Mouse (Mus musculus) heart, postnatal 14 days (tissue): ENCODE data around the gene Cysrt1. TPM values are rescaled to one million over a fixed set of nuclear protein-coding genes. Genes with fewer than 3 reads are reported as not detected.

ENCODE experiments used
- DNase-seq, 2 experiments: peaks; one replicate each; pipeline ENCODE4 v3.0.0; 2021 to 2022
- intact Hi-C: fragments of 180-260 bp; cut with DNase I; formaldehyde crosslinking; loops from one replicate; pipeline ENCODE4 v1.15.1; 2025
- total RNA-seq, 2 experiments: library from RNA; stranded (reverse); gene quantifications; 2 replicates each; pipeline ENCODE4 v1.2.3; 2021

Gene Cysrt1
- total RNA-seq, 2 experiments from 2014 or later, result not detected

DNA sequence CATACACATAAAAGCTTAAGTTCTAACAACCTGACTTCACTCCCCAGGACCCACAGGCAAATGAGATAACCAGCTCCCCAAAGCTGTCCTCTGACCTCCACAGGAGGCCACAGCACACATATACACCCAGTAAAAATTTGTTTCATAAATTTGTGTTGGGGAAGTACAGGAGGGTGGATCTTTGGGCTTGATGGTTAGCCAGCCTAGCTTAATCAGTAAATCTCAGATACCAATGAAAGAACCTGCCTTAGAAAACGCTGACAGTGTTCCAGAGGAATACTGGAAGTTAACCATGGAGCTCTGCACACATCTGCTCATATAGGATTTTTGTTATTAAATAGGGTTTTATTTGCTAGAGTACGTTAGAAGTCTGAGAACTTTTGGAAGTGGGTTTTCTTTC, 24.6 kb downstream of the Cysrt1 start:
- DNase-seq, result no peak
- intact Hi-C loops, result no loop called here

DNA sequence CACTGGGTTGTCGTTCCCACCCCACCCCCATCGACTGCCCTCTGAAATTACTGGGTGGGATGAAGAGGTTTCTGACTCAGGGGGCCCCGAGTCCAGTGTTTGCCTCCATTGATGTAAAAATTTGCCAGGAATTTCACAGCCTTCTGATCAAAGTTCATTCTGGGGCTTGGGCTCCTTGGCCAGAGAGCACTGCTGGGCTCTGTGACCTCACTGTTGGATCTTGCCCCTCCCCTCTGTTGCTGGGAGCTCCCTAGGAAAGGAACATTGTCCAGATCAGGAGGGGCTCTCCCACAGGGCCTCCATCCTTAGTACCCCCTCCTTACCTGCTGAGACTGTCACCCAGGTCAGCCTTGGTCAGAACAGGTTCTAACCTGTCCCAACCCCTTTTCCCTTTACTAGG, 27.8 kb downstream of the Cysrt1 start, which contains the start of gene Stpg3:
Gene Stpg3, minus strand, starts transcription at position 194 of the 400 bp plus-strand sequence.
- intact Hi-C loops, result no loop called here
- DNase-seq, result no peak

- DNase-seq, result no peak
- intact Hi-C loops, result no loop called here
Observed at GRCm38 (mm10) chr2:25213266-25213865, 28.9 kb downstream of the Cysrt1 start.

- intact Hi-C loops, result no loop called here
Observed at GRCm38 (mm10) chr2:25211121-25211670, 31.1 kb downstream of the Cysrt1 start, which contains the start of gene Nelfb. Nelfb (minus strand) TSS chr2:25211489.

DNA sequence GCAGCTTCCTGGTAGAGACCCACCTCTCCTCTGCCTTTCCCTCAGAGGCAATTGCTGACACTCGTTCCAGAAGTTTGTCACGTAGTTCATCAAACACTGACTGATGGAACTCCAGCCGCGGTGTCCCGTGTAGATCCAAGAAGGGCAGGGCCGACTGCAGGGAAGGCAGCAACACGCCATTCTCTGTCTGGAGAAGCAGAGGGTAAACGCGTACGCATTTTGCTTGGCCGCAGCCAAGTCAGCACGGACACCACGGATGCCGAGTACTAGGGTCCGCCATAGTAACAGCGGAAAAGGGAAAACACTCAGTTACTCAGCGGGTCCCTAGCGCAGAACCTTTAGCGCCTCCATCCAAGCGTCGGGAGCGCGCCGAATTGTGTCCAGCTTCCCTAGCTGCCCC, 31.6 kb downstream of the Cysrt1 start:
- peak in 1 of 2 experiments; percentile 16 for DNase-seq
- intact Hi-C loops, result no loop called here

More at GRCm38 (mm10) chr2:25211121-25211670, 31.1 kb downstream of the Cysrt1 start, which contains the start of gene Nelfb:
- peak; percentile 89 to 93 for DNase-seq

- DNase-seq, result no peak
- intact Hi-C loops, result no loop called here
Observed at GRCm38 (mm10) chr2:25207593-25207992, 34.7 kb downstream of the Cysrt1 start.

DNA sequence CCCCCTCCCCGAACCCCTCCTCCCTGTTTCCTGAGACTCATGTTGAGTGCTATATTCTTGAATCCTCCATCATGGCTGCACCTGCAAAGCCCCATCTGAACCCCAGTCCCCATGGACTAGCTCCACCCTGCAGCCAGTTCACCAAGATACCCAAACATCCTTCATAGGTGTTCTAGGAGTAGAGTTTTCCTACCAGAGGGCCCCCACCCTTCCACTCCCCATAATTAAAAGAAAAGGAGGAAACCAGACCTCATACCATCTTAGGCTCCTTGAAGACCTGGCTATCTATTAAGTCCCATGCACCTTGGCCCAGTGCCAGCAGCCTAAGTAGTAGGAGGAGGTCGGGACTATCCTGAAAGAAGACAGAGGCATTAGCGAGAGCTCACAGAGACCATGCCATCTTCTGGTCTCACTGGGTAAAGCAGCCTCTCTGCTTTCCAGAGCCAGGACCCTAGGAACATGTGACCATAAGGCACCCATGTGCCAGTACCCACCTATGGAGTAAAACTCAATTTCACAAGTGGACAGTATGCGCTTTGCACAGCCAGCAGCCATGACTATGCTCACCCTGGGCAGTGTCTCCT, 38.5 kb downstream of the Cysrt1 start:
- intact Hi-C loops, result no loop called here

DNA sequence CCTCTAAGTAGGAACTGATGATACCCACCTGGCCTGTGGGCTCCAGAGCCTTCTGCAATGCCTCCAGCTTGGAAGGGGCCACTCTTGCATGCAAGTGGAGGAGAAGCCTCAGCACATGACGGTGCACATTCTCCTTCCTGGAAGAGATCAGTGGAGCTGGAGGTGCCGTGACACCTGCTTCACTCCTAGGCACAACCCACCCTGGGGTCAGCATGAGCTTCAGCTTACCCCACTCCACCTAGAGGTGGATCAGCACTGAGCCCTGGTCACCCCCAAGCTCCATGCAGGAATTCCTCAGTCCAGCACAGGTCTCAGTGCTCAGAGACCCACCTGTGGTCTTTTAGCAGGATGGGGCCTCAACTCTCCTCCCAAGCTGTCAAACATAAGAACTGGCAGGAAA, 41.6 kb downstream of the Cysrt1 start:
- intact Hi-C loops, result no loop called here
- DNase-seq, result no peak

More for the DNA sequence above, 38.5 kb downstream of the Cysrt1 start:
- no peak for DNase-seq

- intact Hi-C loops, result loop anchor here (5.0 kb wide), 1 partner anchor 134 kb away; the partner anchor contains the start of gene Man1b1
Observed at GRCm38 (mm10) chr2:25197946-25198345, 44.3 kb downstream of the Cysrt1 start.

DNA sequence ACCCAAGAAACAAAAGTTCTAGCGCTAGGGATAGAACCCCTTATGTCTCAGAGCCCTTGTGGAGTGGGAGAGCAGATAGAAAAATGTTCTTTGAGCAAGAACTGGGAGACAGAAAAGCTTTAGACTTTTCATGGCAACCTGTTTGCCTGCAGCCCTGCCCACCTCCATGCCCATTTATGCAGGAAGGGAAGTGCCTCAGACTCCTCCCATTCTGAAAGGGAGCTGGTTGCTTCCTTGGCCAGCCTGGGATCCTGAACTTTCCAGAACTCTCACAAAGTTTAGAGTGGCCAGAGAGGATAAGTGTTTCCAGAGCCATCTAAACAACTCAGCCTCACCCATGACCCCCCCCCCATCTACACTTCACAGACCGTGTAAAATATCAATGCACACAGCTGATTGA, 45.1 kb downstream of the Cysrt1 start:
- DNase-seq, result no peak
- intact Hi-C loops, result loop anchor here (5.0 kb wide), 1 partner anchor 135 kb away; the partner anchor contains the start of gene Man1b1

More at GRCm38 (mm10) chr2:25197946-25198345, 44.3 kb downstream of the Cysrt1 start:
- no peak for DNase-seq

DNA sequence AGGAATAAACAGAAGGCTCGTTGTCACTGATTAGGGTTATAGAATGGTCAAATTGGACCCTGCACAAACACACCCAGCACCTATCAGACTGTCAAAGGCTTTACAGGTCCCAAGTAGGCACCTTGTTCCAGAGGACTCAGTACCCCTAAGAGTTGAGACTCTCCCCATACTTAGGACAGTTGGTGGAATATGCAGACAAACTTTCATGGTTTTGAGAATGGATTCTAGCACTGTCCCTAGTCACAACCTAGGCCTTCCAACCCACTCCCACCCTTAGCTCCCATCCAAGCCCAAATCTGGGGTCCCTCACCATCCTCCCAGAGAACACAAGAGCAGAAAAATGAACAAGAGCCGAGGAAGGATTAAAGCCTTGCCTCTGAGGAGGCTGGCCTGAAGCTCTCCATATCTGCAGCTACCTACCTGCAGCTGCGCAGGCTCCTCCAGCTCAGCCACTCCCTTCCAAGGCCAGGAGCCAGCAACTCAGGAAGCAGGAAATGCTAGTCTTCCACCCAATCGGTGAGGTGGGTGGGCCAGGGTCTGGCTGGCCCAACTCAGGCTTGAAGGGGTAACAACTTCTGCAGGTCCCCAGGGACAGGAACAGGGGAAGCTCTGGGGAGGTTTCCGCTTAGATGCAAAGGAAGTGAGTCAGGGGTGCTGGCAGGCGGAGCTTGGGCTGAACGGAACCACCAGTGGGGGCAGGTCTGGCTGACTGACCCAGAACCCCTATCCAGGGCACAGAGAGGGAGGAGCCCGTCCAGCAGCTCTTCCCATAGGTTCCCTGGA, 45.9 kb downstream of the Cysrt1 start, which contains the start of gene Tor4a:
Gene Tor4a, minus strand, starts transcription at position 715 of the 783 bp plus-strand sequence.
- intact Hi-C loops, result loop anchor here (5.0 kb wide), 1 partner anchor 136 kb away; the partner anchor contains the start of gene Man1b1
- DNase-seq, result peak; percentile 78 to 84

- intact Hi-C loops, result loop anchor here (2.0 to 5.0 kb wide), 2 partner anchors 59 to 137 kb away; partner anchors contain the start of genes Man1b1 and Tmem203
- peak; percentile 66 to 67 for DNase-seq
Observed at GRCm38 (mm10) chr2:25195211-25196156, 46.8 kb downstream of the Cysrt1 start.

- intact Hi-C loops, result loop anchor here (2.0 to 5.0 kb wide), 2 partner anchors 60 to 138 kb away; partner anchors contain the start of genes Man1b1 and Tmem203
- DNase-seq, result no peak
Observed at GRCm38 (mm10) chr2:25194486-25195171, 47.6 kb downstream of the Cysrt1 start.

DNA sequence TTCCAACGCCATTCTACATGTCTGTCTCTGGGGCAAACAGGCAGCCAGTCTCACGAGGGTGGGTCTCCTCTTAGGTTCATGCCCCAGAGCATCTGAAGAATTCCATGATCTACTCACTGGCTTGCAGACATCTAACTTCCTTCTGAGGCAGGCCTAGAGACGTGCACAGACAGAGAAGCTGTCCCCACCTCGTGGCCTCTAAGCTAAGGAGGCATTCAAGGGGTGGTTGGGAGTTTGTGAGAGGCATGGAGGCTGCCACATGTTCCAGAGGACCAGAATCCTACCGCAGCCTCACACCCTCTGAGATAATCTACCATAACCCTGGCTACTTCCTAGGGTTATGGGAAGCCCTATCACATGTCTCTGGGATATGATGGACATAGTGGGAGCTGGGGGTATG, 48.2 kb downstream of the Cysrt1 start:
- intact Hi-C loops, result loop anchor here (2.0 kb wide), 1 partner anchor 61 kb away; the partner anchor contains the start of gene Tmem203
- no peak for DNase-seq

DNA sequence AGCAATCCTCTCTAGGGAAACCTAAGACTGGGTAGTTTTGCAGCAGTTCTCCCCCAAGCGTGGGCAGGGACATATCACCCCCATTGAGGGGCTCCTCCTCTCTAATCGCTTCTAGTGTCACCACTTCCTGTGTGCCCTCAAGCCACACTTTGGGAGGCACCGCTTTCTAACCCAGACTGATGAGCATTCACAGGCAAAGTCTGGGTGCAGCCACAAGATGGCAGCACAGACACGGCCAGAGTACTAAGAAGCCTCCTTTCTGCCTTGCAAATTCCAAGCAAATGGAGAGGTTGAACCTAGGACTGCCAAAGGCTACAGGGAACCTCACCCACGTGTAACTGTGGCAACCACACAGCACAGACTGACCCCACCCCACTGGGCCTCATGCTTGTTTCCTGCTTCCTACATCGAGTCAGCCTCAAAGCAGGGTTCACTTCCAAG, 48.9 kb downstream of the Cysrt1 start:
- peak; percentile 87 to 88 for DNase-seq
- intact Hi-C loops, result loop anchor here (1.0 kb wide), 1 partner anchor 35 kb away; no protein-coding TSS in a partner anchor
